Mouse (Mus musculus) CD8-positive naive resting alpha-beta T cell, adult 57 days (primary cell): ENCODE measurements around the gene Nat8f6. TPM values are rescaled to one million over a fixed set of nuclear protein-coding genes. Genes with fewer than 3 reads are reported as not detected.

Experiments
- total RNA-seq: library from RNA; stranded (reverse); gene quantifications from one replicate; pipeline ENCODE4 v1.2.4, GENCODE M21; 2023

The Nat8f6 gene
- total RNA-seq = not detected

DNA sequence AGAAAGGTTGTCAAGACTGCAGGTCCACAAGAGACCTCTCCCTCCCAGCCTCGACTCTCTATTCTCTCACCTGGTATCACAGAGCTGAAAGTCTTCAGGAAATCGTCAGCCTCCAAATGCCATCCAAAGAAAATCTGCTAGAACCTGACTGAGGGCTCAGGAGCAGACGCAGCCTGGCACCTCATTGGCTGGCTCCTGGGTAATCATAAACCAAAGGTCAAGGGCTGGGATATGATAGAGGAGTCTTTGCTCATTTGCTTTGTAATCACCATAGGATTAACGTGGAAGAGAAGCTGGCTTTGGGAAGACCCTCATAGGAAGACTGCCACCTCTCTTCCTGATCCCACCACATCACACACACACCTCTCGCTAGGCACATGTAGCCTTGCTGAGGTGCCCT is at the start of gene Nat8f6, which contains the start of gene Nat8f5:
TSS of gene Nat8f6 (minus strand) at position 118 of the 400 bp plus-strand sequence.
TSS of gene Nat8f5 (minus strand) at position 136 of the 400 bp plus-strand sequence.

DNA sequence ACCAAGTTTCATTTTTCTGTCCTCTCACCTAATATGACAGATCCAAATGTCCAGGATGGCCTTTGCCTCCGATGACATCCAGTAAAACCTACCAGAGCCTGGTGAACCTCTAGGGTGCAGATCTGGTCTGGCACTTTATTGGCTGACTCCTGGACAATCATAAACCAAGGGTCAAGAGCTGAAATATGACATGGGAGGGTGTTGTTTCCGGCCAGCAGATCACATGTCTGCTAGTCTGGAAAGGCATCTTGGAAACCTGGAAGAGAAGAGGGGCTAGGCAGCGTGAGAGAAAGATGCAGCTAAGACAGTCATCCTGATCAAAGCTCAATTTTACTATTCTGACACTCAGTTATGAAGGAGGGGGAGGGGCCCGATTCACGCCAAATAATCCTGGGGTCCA is 48.3 kb upstream of the Nat8f6 start, which contains the start of gene Nat8f2:
TSS of gene Nat8f2 (minus strand) at position 153 of the 400 bp plus-strand sequence.

DNA sequence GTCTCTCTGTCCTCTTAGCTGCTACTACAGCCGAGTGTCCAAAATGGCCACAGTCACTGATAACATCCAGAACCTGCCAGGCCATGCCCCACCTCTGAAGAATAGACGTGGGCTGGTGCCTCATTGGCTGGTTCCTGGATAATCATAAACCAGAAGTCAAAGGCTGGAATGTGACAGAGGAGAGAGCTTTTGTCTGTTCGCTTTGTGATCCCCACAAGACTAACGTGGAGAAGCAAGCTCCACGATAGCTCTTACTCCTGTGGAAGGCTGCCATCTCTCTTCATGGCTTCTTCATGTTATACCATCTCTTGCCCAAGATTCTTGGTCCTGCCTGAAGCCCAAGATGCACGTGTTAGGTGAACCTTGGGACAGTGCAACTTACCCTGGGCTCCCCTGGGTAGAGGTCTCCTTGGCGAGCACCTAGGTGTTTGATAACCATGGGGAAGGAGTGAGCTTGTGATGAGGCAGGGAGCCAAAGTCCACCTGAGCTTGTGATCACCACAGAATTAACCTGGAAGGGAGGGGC is 11.1 kb upstream of the Nat8f6 start, which contains the start of gene Nat8:
TSS of gene Nat8 (minus strand) at position 287 of the 526 bp plus-strand sequence.

DNA sequence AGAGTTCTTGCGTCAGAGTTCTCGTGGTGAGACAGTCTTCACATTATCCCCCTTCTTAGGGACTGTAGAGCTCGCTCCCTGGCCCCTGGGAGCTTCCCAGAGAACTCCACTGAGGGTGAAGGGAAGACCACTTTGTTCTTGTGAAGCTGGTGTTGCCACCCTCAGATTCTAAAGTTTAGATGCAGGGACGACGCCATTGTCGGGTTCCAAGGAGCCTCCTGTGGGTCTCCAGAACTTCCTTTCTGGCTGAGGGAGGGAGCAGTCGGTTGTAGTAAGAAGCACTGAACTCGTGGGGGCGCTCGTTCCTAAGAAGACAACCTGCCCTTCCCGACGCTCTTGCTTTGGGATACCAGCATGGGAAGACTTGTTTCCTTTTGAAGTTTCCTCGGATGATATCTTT is 55.2 kb downstream of the Nat8f6 start, which contains the start of gene Nat8f3:
TSS of gene Nat8f3 (minus strand) at position 223 of the 400 bp plus-strand sequence.

Other genes with a start within 250 kb of the Nat8f6 start
- 2.6 TPM for gene Alms1, start 233.4 kb downstream of the Nat8f6 start, total RNA-seq
- gene Nat8f7, start 107.7 kb downstream of the Nat8f6 start, total RNA-seq = not detected
- not detected for gene Nat8f3, start 55.2 kb downstream of the Nat8f6 start, total RNA-seq
- gene Nat8f5, start within 50 bp of the Nat8f6 start, total RNA-seq = not detected
- gene Nat8, start 11.1 kb upstream of the Nat8f6 start, total RNA-seq = not detected
- 0.70 TPM for gene Nat8f2, start 48.2 kb upstream of the Nat8f6 start, total RNA-seq
- 2.5 TPM for gene Nat8f4, start 83.9 kb upstream of the Nat8f6 start, total RNA-seq
- gene Tprkb, start 90.9 kb upstream of the Nat8f6 start, total RNA-seq = 22.4 TPM
- 4.9 TPM for gene Nat8f1, start 94.7 kb upstream of the Nat8f6 start, total RNA-seq
- gene Dusp11, start 140.7 kb upstream of the Nat8f6 start, total RNA-seq = 239 TPM
- gene Figla, start 195.2 kb upstream of the Nat8f6 start, total RNA-seq = not detected
- 3.2 TPM for gene Add2, start 207.7 kb upstream of the Nat8f6 start, total RNA-seq